Mouse (Mus musculus): ENCODE results near the gene Scp2. TPM values are rescaled to one million over a fixed set of nuclear protein-coding genes. Genes with fewer than 3 reads are reported as not detected.

The Scp2 gene
- total and polyA plus RNA-seq, 2 experiments from 2014 or later: 142 to 239 TPM

DNA sequence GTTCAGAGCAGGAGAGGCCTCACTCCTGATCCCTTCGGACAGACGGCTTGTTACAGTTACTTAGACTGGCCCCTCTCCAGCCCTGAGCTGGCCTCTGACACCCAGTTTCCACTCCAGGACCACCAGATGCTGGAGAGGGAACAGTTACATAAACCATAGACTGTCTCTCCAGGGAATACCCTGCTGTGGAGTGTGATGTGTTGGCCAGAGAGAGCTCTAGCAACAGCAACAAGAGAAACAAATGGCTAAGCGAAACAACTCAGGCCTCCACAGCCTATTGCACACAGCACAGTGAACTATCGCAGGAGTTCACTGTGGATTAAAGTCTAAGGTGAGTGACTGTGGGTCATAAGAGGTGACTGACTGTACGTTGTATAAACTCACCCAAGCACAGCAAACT lies 120.2 kb downstream of the Scp2 start:
- no peak for ATAC-seq
- Histone ChIP-seq H3K27ac (no peak overlapping the region), H3K27me3 (ENCODE audit: insufficient read depth, low read length) (0 out of 2 replicates have a peak, but pooled peaks cover under 1% of the 10 kb centered on the region), H3K36me3 (ENCODE audit: insufficient read depth, low read length) (no peaks in the 10 kb centered on the region), H3K4me1 (ENCODE audit: insufficient read depth, low read length) (0 out of 2 replicates have a peak, but pooled peaks cover 3% of the 10 kb centered on the region), H3K9ac (replicated peaks; ENCODE audit: low read length) (no peak overlapping the region), H3K9me3 (ENCODE audit: low read length) (no peaks in the 10 kb centered on the region), H3K4me2 (ENCODE audit: low read depth, low read length) (no peak overlapping the region), H3K4me3 (ENCODE audit: low read length) (no peak overlapping the region)
- 75% methylated on average over 5 of the region's 5 CpGs for WGBS
- DNase-seq (ENCODE audit: low spot score): no peak
- TF ChIP-seq CTCF (IDR thresholded peaks at IDR 0.05; ENCODE audit: low read depth): no peak

DNA sequence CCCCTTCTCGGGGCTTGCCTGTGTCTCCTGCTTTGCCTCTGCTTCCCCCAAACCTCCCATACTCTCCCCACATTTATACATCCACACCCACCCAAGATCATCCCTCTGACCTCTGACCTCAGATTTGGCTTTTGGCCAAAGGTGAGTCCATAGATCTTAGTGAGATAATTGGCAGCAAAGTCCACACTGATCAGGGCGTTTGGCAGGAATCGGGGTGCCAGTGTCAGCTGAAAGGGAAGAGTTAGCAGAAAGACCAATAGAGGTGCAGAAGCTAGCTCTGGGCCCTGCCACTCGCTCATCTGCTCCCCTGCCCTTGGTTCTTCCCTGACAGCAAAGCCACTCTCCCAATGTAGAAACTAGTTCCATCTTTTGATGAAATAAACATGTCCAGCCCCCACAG lies 121.6 kb downstream of the Scp2 start:
- no peak for ATAC-seq
- no peak for TF ChIP-seq CTCF (IDR thresholded peaks at IDR 0.05; ENCODE audit: low read depth)
- DNase-seq (ENCODE audit: low spot score): no peak
- no peaks in the 10 kb centered on the region for H3K27me3 ChIP-seq (ENCODE audit: insufficient read depth, low read length)
- H3K4me2 ChIP-seq (ENCODE audit: low read depth, low read length): no peak overlapping the region
- no peak overlapping the region for H3K9ac ChIP-seq (replicated peaks; ENCODE audit: low read length)
- no peak overlapping the region for H3K27ac ChIP-seq
- H3K9me3 ChIP-seq (ENCODE audit: low read length): no peaks in the 10 kb centered on the region
- WGBS: 90% methylated on average over 4 of the region's 4 CpGs
- H3K4me3 ChIP-seq (ENCODE audit: low read length): no peak overlapping the region
- H3K36me3 ChIP-seq (ENCODE audit: insufficient read depth, low read length): no peaks in the 10 kb centered on the region
- H3K4me1 ChIP-seq (ENCODE audit: insufficient read depth, low read length): 0 out of 2 replicates have a peak, but pooled peaks cover 3% of the 10 kb centered on the region

DNA sequence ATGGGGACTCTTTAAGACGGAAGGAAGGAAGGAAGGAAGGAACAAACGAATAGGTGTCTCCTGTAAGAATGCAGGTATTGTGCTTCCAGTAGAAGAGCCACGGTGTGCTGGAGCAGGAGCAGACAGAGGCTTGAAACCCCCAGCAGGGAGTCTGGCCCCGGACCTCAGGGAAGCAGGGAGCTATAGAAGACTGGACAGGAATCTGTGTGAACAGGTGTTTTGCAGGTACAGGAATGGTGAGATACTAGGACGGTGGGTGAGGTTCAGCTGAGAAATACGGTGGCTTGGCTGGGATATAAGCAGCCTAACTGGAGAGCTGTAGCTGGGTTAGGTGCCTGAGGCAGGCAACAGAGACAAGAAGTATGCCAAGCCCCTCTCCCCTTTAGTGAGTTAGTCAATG lies 124.6 kb downstream of the Scp2 start:
- Histone ChIP-seq H3K36me3 (ENCODE audit: insufficient read depth, low read length) (no peaks in the 10 kb centered on the region), H3K27me3 (ENCODE audit: insufficient read depth, low read length) (no peaks in the 10 kb centered on the region), H3K4me1 (ENCODE audit: insufficient read depth, low read length) (0 out of 2 replicates have a peak, but pooled peaks cover 3% of the 10 kb centered on the region), H3K4me2 (ENCODE audit: low read depth, low read length) (no peak overlapping the region), H3K9me3 (ENCODE audit: low read length) (no peaks in the 10 kb centered on the region), H3K4me3 (ENCODE audit: low read length) (no peak overlapping the region), H3K9ac (replicated peaks; ENCODE audit: low read length) (no peak overlapping the region), H3K27ac (no peak overlapping the region)
- TF ChIP-seq CTCF (IDR thresholded peaks at IDR 0.05; ENCODE audit: low read depth): no peak
- 79% methylated on average over 6 of the region's 6 CpGs for WGBS
- DNase-seq (ENCODE audit: low spot score) (no peak), ATAC-seq (no peak)

DNA sequence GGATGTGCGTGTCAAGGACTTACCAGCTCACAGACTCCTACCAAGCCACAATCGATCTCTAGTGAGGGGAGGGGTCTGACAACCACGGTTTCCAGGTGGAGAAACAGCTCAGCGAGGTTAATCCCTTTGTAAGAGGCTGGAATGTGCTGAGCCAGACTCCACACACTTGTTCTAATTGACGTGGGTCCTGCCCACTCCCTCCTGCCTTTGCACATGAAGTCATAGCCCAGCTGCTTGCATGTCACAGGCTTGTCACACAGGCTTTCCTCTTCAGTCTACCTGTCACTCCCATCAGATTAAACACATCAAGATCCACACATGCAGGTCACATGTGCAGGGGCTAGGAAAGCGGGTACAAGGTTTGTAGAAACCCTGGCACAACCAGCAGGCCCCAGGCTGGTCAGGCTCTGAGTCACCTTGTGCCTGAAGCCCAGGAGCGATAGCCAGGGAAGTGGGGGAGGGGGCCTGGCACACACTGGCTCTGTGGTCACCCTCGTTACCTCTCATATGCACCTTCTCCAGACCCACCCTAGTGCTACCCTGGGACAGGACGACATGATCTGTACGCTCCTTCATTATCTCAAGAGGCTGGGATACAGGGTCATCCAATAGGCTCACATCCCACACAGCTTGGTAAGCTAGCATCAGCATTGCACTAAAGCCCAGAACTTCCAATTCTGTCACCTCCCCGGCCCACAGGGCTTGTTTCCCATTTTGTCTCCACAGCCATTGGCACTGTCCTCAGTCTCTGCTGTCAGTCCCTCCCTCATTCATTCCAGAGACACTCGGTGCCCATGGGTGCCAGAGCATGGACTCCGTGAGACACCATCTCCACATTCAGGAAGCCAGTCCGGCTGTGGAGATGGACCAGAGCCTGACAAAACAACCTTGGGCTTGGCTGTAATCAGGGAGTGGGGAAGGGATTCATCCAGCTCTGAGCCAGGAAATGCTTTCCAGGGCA lies 125.6 kb downstream of the Scp2 start:
- TF ChIP-seq CTCF (IDR thresholded peaks at IDR 0.05; ENCODE audit: low read depth): no peak
- 49% methylated on average over 14 of the region's 14 CpGs for WGBS
- ATAC-seq: peak; percentile 28

DNA sequence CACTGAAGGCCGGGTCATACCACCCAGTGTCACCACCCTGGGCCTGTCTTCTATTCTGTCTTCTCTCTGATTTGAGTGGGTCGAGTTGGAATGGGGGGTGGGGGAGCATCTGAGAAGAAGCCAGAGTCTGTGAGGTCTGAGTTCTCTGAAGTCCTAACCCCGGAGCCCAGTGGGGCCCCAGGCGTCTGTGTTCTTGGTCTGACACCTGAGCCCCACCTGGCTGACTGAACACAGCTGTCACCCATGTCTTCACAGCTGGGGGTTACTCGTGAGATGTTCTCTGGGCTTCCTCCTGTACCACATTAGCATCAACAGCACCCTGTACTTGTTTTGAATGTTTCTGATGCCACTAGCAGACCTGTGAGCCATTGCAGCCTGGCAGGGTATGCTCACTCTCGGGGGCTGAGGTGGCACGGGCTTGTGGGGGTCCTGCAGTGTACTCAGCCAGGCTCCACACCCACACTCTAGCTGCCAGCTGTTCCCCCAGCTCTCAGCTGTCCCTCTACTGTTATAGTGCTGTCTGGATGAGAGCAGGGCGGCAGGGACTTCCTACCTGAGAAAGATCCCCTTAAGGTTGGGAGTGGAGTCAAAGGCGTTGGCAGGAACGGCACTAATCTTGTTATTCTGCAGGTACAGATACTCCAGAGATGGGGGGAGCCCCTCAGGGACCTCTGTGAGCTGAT lies 126.4 kb downstream of the Scp2 start:
- DNase-seq (ENCODE audit: low spot score): no peak
- Histone ChIP-seq H3K4me3 (ENCODE audit: low read length) (no peak overlapping the region), H3K9ac (replicated peaks; ENCODE audit: low read length) (no peak overlapping the region), H3K36me3 (ENCODE audit: insufficient read depth, low read length) (no peaks in the 10 kb centered on the region), H3K27me3 (ENCODE audit: insufficient read depth, low read length) (no peaks in the 10 kb centered on the region), H3K4me1 (ENCODE audit: insufficient read depth, low read length) (0 out of 2 replicates have a peak, but pooled peaks cover 3% of the 10 kb centered on the region), H3K9me3 (ENCODE audit: low read length) (no peaks in the 10 kb centered on the region), H3K4me2 (ENCODE audit: low read depth, low read length) (no peak overlapping the region), H3K27ac (no peak overlapping the region)
- 55% methylated on average over 10 of the region's 10 CpGs for WGBS
- ATAC-seq: no peak
- no peak for TF ChIP-seq CTCF (IDR thresholded peaks at IDR 0.05; ENCODE audit: low read depth)

More for the DNA sequence above, 125.6 kb downstream of the Scp2 start:
- H3K4me2 ChIP-seq (ENCODE audit: low read depth, low read length): no peak overlapping the region
- DNase-seq (ENCODE audit: low spot score): no peak
- H3K4me3 ChIP-seq (ENCODE audit: low read length): no peak overlapping the region
- no peaks in the 10 kb centered on the region for H3K36me3 ChIP-seq (ENCODE audit: insufficient read depth, low read length)
- H3K27ac ChIP-seq: no peak overlapping the region
- no peak overlapping the region for H3K9ac ChIP-seq (replicated peaks; ENCODE audit: low read length)
- H3K9me3 ChIP-seq (ENCODE audit: low read length): no peaks in the 10 kb centered on the region
- H3K27me3 ChIP-seq (ENCODE audit: insufficient read depth, low read length): no peaks in the 10 kb centered on the region
- 0 out of 2 replicates have a peak, but pooled peaks cover 3% of the 10 kb centered on the region for H3K4me1 ChIP-seq (ENCODE audit: insufficient read depth, low read length)

DNA sequence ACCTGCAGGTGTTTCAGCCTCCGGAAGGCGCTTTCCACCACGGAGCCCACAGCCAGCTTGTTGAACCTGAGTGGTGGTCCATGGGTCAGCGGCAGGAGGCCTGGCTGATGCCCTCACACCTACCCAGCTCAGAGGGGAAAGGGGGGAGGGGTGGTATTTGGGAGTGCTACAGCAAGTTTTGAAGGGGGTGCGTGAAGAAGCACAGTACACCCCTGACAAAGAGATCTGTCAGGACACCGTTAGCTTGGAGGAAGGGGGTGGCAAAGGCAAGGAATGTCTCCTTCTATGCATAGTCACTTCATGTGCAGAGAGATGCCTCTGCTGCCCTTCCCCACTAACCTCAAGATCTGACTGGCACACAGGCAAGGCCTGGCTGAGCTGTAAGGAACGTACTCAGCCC lies 127.0 kb downstream of the Scp2 start:
- DNase-seq (ENCODE audit: low spot score) (no peak), ATAC-seq (no peak)
- Histone ChIP-seq H3K4me3 (ENCODE audit: low read length) (no peak overlapping the region), H3K4me1 (ENCODE audit: insufficient read depth, low read length) (0 out of 2 replicates have a peak, but pooled peaks cover 3% of the 10 kb centered on the region), H3K9me3 (ENCODE audit: low read length) (no peaks in the 10 kb centered on the region), H3K27me3 (ENCODE audit: insufficient read depth, low read length) (no peaks in the 10 kb centered on the region), H3K27ac (no peak overlapping the region), H3K36me3 (ENCODE audit: insufficient read depth, low read length) (no peaks in the 10 kb centered on the region), H3K4me2 (ENCODE audit: low read depth, low read length) (no peak overlapping the region), H3K9ac (replicated peaks; ENCODE audit: low read length) (no peak overlapping the region)
- no peak for TF ChIP-seq CTCF (IDR thresholded peaks at IDR 0.05; ENCODE audit: low read depth)
- WGBS: 86% methylated on average over 7 of the region's 7 CpGs
